Mouse (Mus musculus): ENCODE measurements around the gene Ncoa4. TPM values are rescaled to one million over a fixed set of nuclear protein-coding genes. Genes with fewer than 3 reads are reported as not detected.
"Not testable (repeated sequence)": the region's sequence is repeated elsewhere in the genome, so short reads cannot be mapped to it uniquely, and the experiment has no call there.

The Ncoa4 gene
- polyA plus RNA-seq, 1 experiment from 2014 or later: 106 TPM

- 60% methylated on average over 3 of the region's 3 CpGs for WGBS
Observed at GRCm38 (mm10) chr14:32136467-32136866, 23.2 kb upstream of the Ncoa4 start.

GRCm38 (mm10) chr14:32140359-32140965 is 19.2 kb upstream of the Ncoa4 start:
- Histone ChIP-seq H3K4me2 (replicated peaks; ENCODE audit: low read depth, low read length) (no peak overlapping the region), H3K9me3 (ENCODE audit: control insufficient read depth, low read length) (no peaks in the 10 kb centered on the region), H3K27me3 (ENCODE audit: control insufficient read depth, insufficient read depth, low read length) (no peaks in the 10 kb centered on the region), H3K9ac (ENCODE audit: low read depth, low read length) (no peak overlapping the region), H3K4me1 (ENCODE audit: control insufficient read depth, insufficient read depth, low read length) (no peaks in the 10 kb centered on the region), H3K27ac (ENCODE audit: low read depth, low read length) (no peak overlapping the region), H3K36me3 (ENCODE audit: control insufficient read depth, insufficient read depth, low read length) (no peaks in the 10 kb centered on the region), H3K4me3 (ENCODE audit: low read length) (no peak overlapping the region)
- WGBS: 80% methylated on average over 5 of the region's 5 CpGs
- ATAC-seq (ENCODE audit: low FRiP score, low TSS enrichment): no peak

More at GRCm38 (mm10) chr14:32136467-32136866, 23.2 kb upstream of the Ncoa4 start:
- not testable (repeated sequence) for H3K9ac ChIP-seq (ENCODE audit: low read depth, low read length); H3K4me2 ChIP-seq (replicated peaks; ENCODE audit: low read depth, low read length); H3K9me3 ChIP-seq (ENCODE audit: control insufficient read depth, low read length); H3K4me1 ChIP-seq (ENCODE audit: control insufficient read depth, insufficient read depth, low read length); H3K27me3 ChIP-seq (ENCODE audit: control insufficient read depth, insufficient read depth, low read length); H3K36me3 ChIP-seq (ENCODE audit: control insufficient read depth, insufficient read depth, low read length); H3K27ac ChIP-seq (ENCODE audit: low read depth, low read length); ATAC-seq (ENCODE audit: low FRiP score, low TSS enrichment); H3K4me3 ChIP-seq (ENCODE audit: low read length)

DNA sequence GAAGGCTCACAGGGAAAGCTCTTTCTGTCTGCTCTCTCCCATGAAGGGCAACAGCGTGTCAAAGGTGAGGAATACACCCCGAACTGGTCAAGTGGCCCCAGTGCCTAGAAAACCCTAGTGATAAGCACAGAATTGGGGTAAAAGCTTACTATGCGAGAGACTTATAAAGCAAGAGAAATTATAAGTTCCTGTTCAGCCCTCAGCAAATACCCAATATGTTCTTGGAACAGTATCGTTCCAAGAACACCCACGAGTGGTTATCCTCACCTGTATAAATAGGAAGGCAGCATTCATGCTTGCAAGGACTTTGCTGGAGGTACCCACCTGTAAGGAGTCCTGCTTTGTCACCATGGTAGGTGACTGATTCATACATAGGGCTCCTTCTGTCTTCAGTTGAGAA is 17.9 kb upstream of the Ncoa4 start, which contains the start of gene Msmb:
Msmb (plus strand) TSS at position 301 of the 400 bp plus-strand sequence.
- Histone ChIP-seq H3K36me3 (ENCODE audit: control insufficient read depth, insufficient read depth, low read length) (no peaks in the 10 kb centered on the region), H3K27me3 (ENCODE audit: control insufficient read depth, insufficient read depth, low read length) (no peaks in the 10 kb centered on the region), H3K4me2 (replicated peaks; ENCODE audit: low read depth, low read length) (no peak within 1 kb of the TSS), H3K9ac (ENCODE audit: low read depth, low read length) (no peak within 1 kb of the TSS), H3K27ac (ENCODE audit: low read depth, low read length) (no peak within 1 kb of the TSS), H3K4me1 (ENCODE audit: control insufficient read depth, insufficient read depth, low read length) (no peaks in the 10 kb centered on the region), H3K4me3 (ENCODE audit: low read length) (no peak within 1 kb of the TSS), H3K9me3 (ENCODE audit: control insufficient read depth, low read length) (no peaks in the 10 kb centered on the region)
- 90% methylated on average over 5 of the region's 5 CpGs for WGBS
- ATAC-seq (ENCODE audit: low FRiP score, low TSS enrichment): no peak

GRCm38 (mm10) chr14:32144734-32145133 is 14.9 kb upstream of the Ncoa4 start:
- H3K9ac ChIP-seq (ENCODE audit: low read depth, low read length): no peak overlapping the region
- H3K36me3 ChIP-seq (ENCODE audit: control insufficient read depth, insufficient read depth, low read length): no peaks in the 10 kb centered on the region
- H3K27ac ChIP-seq (ENCODE audit: low read depth, low read length): no peak overlapping the region
- H3K9me3 ChIP-seq (ENCODE audit: control insufficient read depth, low read length): peaks cover 7% of the 10 kb centered on the region; the same call in 1 of the 2 replicates
- no peak overlapping the region for H3K4me2 ChIP-seq (replicated peaks; ENCODE audit: low read depth, low read length)
- no peaks in the 10 kb centered on the region for H3K27me3 ChIP-seq (ENCODE audit: control insufficient read depth, insufficient read depth, low read length)
- H3K4me3 ChIP-seq (ENCODE audit: low read length): no peak overlapping the region
- no peaks in the 10 kb centered on the region for H3K4me1 ChIP-seq (ENCODE audit: control insufficient read depth, insufficient read depth, low read length)
- ATAC-seq (ENCODE audit: low FRiP score, low TSS enrichment): no peak

- Histone ChIP-seq H3K9ac (ENCODE audit: low read depth, low read length) (no peak overlapping the region), H3K4me1 (ENCODE audit: control insufficient read depth, insufficient read depth, low read length) (no peaks in the 10 kb centered on the region), H3K4me3 (ENCODE audit: low read length) (no peak overlapping the region), H3K4me2 (replicated peaks; ENCODE audit: low read depth, low read length) (no peak overlapping the region), H3K27me3 (ENCODE audit: control insufficient read depth, insufficient read depth, low read length) (no peaks in the 10 kb centered on the region), H3K27ac (ENCODE audit: low read depth, low read length) (peak overlapping the region; percentile 1; the same call in 1 of the 2 replicates), H3K36me3 (ENCODE audit: control insufficient read depth, insufficient read depth, low read length) (no peaks in the 10 kb centered on the region), H3K9me3 (ENCODE audit: control insufficient read depth, low read length) (peaks cover 7% of the 10 kb centered on the region; the same call in 1 of the 2 replicates)
- no peak for ATAC-seq (ENCODE audit: low FRiP score, low TSS enrichment)
- 54% methylated on average over 4 of the region's 4 CpGs for WGBS
Observed at GRCm38 (mm10) chr14:32145401-32145800, 14.3 kb upstream of the Ncoa4 start.

DNA sequence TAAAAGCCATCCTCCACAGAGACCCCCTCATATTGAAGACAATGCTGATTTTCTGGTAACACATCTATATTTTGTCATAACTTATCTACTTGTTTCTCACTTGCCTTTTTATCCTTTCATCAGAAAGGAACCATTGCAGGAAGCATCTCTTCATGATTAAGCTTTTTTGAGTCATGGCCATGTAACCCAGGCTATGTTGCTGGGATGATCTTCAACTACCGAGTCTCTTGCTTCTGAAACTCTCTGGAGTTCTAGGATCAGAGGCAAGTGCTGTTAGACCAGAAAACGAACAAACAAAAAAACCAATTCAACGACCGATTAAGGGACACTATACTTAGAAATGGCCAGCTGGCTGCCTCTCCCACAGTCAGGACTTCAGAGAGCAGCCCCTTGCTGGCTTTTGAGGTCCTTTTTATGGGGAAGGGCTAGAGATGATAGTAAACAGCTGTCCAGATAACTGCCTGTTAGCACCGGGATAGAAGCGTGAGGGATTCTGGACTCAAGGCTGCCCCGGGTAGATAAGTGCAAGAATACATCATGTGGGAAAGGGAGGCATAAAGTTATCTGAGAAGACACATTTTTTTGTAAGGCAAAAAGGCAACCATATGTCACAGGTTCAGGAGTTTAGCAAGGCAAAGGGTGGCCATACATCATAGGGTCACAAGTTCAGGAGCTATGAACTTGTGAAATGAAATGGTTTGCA is 13.7 kb upstream of the Ncoa4 start:
- ATAC-seq (ENCODE audit: low FRiP score, low TSS enrichment): 0 out of 2 replicates have a peak, but pooled peaks have one; percentile 35
- Histone ChIP-seq H3K4me2 (replicated peaks; ENCODE audit: low read depth, low read length) (no peak overlapping the region), H3K9me3 (ENCODE audit: control insufficient read depth, low read length) (peaks cover 7% of the 10 kb centered on the region; the same call in 1 of the 2 replicates), H3K4me1 (ENCODE audit: control insufficient read depth, insufficient read depth, low read length) (no peaks in the 10 kb centered on the region), H3K4me3 (ENCODE audit: low read length) (no peak overlapping the region), H3K27ac (ENCODE audit: low read depth, low read length) (peak overlapping the region; percentile 42; the same call in 1 of the 2 replicates), H3K27me3 (ENCODE audit: control insufficient read depth, insufficient read depth, low read length) (no peaks in the 10 kb centered on the region), H3K36me3 (ENCODE audit: control insufficient read depth, insufficient read depth, low read length) (no peaks in the 10 kb centered on the region), H3K9ac (ENCODE audit: low read depth, low read length) (no peak overlapping the region)
- WGBS: 57% methylated on average over 7 of the region's 7 CpGs

GRCm38 (mm10) chr14:32146578-32146977 is 13.1 kb upstream of the Ncoa4 start:
- H3K36me3 ChIP-seq (ENCODE audit: control insufficient read depth, insufficient read depth, low read length): no peaks in the 10 kb centered on the region
- no peak overlapping the region for H3K9ac ChIP-seq (ENCODE audit: low read depth, low read length)
- H3K4me1 ChIP-seq (ENCODE audit: control insufficient read depth, insufficient read depth, low read length): no peaks in the 10 kb centered on the region
- H3K27ac ChIP-seq (ENCODE audit: low read depth, low read length): no peak overlapping the region
- H3K27me3 ChIP-seq (ENCODE audit: control insufficient read depth, insufficient read depth, low read length): no peaks in the 10 kb centered on the region
- no peak for ATAC-seq (ENCODE audit: low FRiP score, low TSS enrichment)
- H3K4me2 ChIP-seq (replicated peaks; ENCODE audit: low read depth, low read length): no peak overlapping the region
- 60% methylated on average over 2 of the region's 2 CpGs for WGBS
- H3K9me3 ChIP-seq (ENCODE audit: control insufficient read depth, low read length): peaks cover 7% of the 10 kb centered on the region; the same call in 1 of the 2 replicates
- H3K4me3 ChIP-seq (ENCODE audit: low read length): no peak overlapping the region

GRCm38 (mm10) chr14:32150872-32151271 is 8.8 kb upstream of the Ncoa4 start:
- WGBS: 83% methylated on average over 2 of the region's 2 CpGs
- Histone ChIP-seq H3K27me3 (ENCODE audit: control insufficient read depth, insufficient read depth, low read length) (no peaks in the 10 kb centered on the region), H3K9ac (ENCODE audit: low read depth, low read length) (no peak overlapping the region), H3K9me3 (ENCODE audit: control insufficient read depth, low read length) (peaks cover 7% of the 10 kb centered on the region; the same call in 1 of the 2 replicates), H3K4me2 (replicated peaks; ENCODE audit: low read depth, low read length) (no peak overlapping the region), H3K4me3 (ENCODE audit: low read length) (no peak overlapping the region), H3K36me3 (ENCODE audit: control insufficient read depth, insufficient read depth, low read length) (no peaks in the 10 kb centered on the region), H3K4me1 (ENCODE audit: control insufficient read depth, insufficient read depth, low read length) (no peaks in the 10 kb centered on the region), H3K27ac (ENCODE audit: low read depth, low read length) (no peak overlapping the region)
- no peak for ATAC-seq (ENCODE audit: low FRiP score, low TSS enrichment)

All from kidney, embryonic 14.5 days (tissue).